Mouse (Mus musculus): ENCODE measurements at regions not wholly inside any gene's neighbourhood (a gene's known extent, or its start where the extent isn't known, plus 50 kb on each side); places are given as distances from the start of the nearest gene placed in this dataset.

DNA sequence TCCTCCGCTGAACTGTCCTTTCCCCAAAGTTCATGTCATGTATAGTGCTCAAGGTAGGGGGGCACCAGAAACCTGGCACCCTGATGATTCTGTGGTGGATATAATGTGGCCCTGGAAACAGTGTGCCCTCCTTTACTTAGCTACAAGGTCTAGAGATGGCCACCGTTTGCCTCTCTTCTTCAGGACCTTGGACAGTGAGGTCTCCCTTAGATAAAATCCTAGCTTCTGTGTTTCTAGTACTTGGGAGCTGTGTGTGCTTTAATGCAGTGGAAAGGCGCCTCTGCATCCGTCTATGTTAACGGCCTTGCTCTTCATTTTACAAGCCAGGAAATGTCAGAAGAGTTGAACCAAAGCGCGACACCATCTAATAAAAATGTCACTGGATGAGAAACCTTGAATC lies 250.6 kb downstream of the Ptpru start:
- no peak overlapping the region for H3K27ac ChIP-seq (ENCODE audit: insufficient read depth, low read depth)
- no peak for DNase-seq (ENCODE audit: extremely low read depth)
- in situ Hi-C loops (cut with MboI; ENCODE audit: low pct_ligation_motif_present, low pct_unique_long_range_greater_than_20kb, low sequenced_read_pairs) (no loop called here), dilution Hi-C loops (cut with MboI; ENCODE audit: extremely low pct_ligation_motif_present, extremely low pct_unique_long_range_greater_than_20kb, low sequenced_read_pairs) (no loop called here)
- H3K9me3 ChIP-seq (replicated peaks; ENCODE audit: low read length) = no peaks in the 10 kb centered on the region
- no peak overlapping the region for H3K4me3 ChIP-seq (replicated peaks in 1 of 3; ENCODE audit: low read depth in 2 of 3, low read length in 2 of 3, poor library complexity in 1 of 3)
- H3K4me2 ChIP-seq (ENCODE audit: insufficient read depth, low read depth, poor library complexity, severe bottlenecking) = no peak overlapping the region
- no peak for TF ChIP-seq MEF2A (IDR thresholded peaks at IDR 0.05; ENCODE audit: borderline replicate concordance, low read depth, low read length)
- no peak for TF ChIP-seq UBTF (IDR thresholded peaks at IDR 0.05; ENCODE audit: low read depth, low read length)
- TF ChIP-seq E2F4 (IDR thresholded peaks at IDR 0.05; ENCODE audit: insufficient replicate concordance, low read depth, low read length) = no peak
- TF ChIP-seq MYC (IDR thresholded peaks at IDR 0.05; ENCODE audit: low read depth, low read length) = no peak
- no peak for TF ChIP-seq MAZ (IDR thresholded peaks at IDR 0.05; ENCODE audit: low read depth, low read length)
- TF ChIP-seq MXI1 (IDR thresholded peaks at IDR 0.05; ENCODE audit: low read depth, low read length) = no peak
- no peak for TF ChIP-seq ZMIZ1 (IDR thresholded peaks at IDR 0.05; ENCODE audit: low read depth, low read length)
- no peak for TF ChIP-seq KAT2A (IDR thresholded peaks at IDR 0.05; ENCODE audit: insufficient replicate concordance, low read length)
- H3K36me3 ChIP-seq (replicated peaks in 1 of 2; ENCODE audit: control insufficient read depth in 1 of 2, insufficient read depth in 1 of 2, low read length in 1 of 2) = no peaks in the 10 kb centered on the region
- H3K9ac ChIP-seq (ENCODE audit: insufficient read depth, low read depth) = no peak overlapping the region
- peaks cover 59% of the 10 kb centered on the region for H3K27me3 ChIP-seq (replicated peaks)
- H3K79me2 ChIP-seq (replicated peaks; ENCODE audit: control insufficient read depth, extremely low read depth, insufficient read depth, poor library complexity, severe bottlenecking) = no peaks in the 10 kb centered on the region
- peaks cover 7 to 10% of the 10 kb centered on the region in 2 experiments for H3K4me1 ChIP-seq (ENCODE audit: control insufficient read depth in 1 of 2, insufficient read depth in 2 of 2)

DNA sequence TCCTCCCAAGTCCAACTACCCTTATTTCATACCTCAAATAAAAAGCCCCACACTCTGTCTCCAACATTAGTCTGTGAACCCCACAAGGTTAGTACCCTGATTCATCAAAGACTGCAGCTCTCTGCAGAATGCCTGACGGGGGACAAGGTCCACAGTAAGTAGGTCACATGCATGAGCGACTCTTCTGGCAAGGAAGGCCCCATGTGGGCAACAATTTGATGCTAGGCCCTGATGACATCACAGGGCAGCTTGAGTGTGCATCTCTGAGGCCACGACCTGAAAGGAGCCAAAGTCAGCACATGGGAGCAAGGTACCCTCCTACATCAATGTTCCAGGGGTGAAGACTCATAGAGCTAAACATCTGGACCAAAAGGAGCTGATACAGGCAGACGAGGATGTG lies 248.0 kb downstream of the Ptpru start:
- in situ Hi-C loops (cut with MboI; ENCODE audit: low pct_ligation_motif_present, low pct_unique_long_range_greater_than_20kb, low sequenced_read_pairs) (no loop called here), dilution Hi-C loops (cut with MboI; ENCODE audit: extremely low pct_ligation_motif_present, extremely low pct_unique_long_range_greater_than_20kb, low sequenced_read_pairs) (no loop called here)
- no peak for DNase-seq (ENCODE audit: extremely low read depth)
- H3K9ac ChIP-seq (ENCODE audit: insufficient read depth, low read depth) = no peak overlapping the region
- peaks cover 5% of the 10 kb centered on the region for H3K9me3 ChIP-seq (replicated peaks; ENCODE audit: low read length)
- H3K4me3 ChIP-seq (replicated peaks in 1 of 3; ENCODE audit: low read depth in 2 of 3, low read length in 2 of 3, poor library complexity in 1 of 3) = no peak overlapping the region
- no peaks in the 10 kb centered on the region for H3K36me3 ChIP-seq (replicated peaks in 1 of 2; ENCODE audit: control insufficient read depth in 1 of 2, insufficient read depth in 1 of 2, low read length in 1 of 2)
- peaks cover 7 to 10% of the 10 kb centered on the region in 2 experiments for H3K4me1 ChIP-seq (ENCODE audit: control insufficient read depth in 1 of 2, insufficient read depth in 2 of 2)
- no peak overlapping the region for H3K27ac ChIP-seq (ENCODE audit: insufficient read depth, low read depth)
- TF ChIP-seq PAX5 (IDR thresholded peaks at IDR 0.05; ENCODE audit: low read length) (no peak), ELF1 (IDR thresholded peaks at IDR 0.05; ENCODE audit: low read depth, low read length) (no peak), MAFK (IDR thresholded peaks at IDR 0.05; ENCODE audit: insufficient replicate concordance, low read length) (no peak), CHD2 (IDR thresholded peaks at IDR 0.05; ENCODE audit: low read length) (no peak), MAX (IDR thresholded peaks at IDR 0.05; ENCODE audit: low read length) (no peak), POLR2A (IDR thresholded peaks at IDR 0.05; ENCODE audit: low read depth, low read length) (no peak)
- H3K27me3 ChIP-seq (replicated peaks) = peaks cover 43% of the 10 kb centered on the region
- H3K4me2 ChIP-seq (ENCODE audit: insufficient read depth, low read depth, poor library complexity, severe bottlenecking) = no peak overlapping the region
- no peaks in the 10 kb centered on the region for H3K79me2 ChIP-seq (replicated peaks; ENCODE audit: control insufficient read depth, extremely low read depth, insufficient read depth, poor library complexity, severe bottlenecking)

DNA sequence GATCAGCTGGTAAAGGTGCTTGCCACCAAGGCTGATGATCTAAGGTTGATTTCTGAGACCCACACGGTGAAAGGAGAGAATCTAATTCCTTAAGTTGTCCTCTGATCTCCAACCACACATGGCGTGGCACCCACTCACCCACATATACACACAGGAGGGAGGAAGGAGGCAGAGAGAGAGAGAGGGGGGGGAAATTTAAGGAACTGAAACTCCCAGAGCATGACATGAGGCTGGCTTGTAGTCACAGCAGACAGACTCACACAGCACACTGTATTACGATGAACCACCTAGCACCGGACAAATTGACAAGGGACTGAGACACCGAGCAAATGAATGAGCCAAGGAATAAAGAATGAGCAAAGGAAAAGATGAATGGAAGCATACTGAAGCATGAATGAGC lies 246.6 kb downstream of the Ptpru start:
- dilution Hi-C loops (cut with MboI; ENCODE audit: extremely low pct_ligation_motif_present, extremely low pct_unique_long_range_greater_than_20kb, low sequenced_read_pairs) = no loop called here
- peak; percentile 38 for DNase-seq (ENCODE audit: extremely low read depth)
- Histone ChIP-seq H3K27ac (ENCODE audit: insufficient read depth, low read depth) (no peak overlapping the region), H3K79me2 (replicated peaks; ENCODE audit: control insufficient read depth, extremely low read depth, insufficient read depth, poor library complexity, severe bottlenecking) (no peaks in the 10 kb centered on the region), H3K4me1 (ENCODE audit: control insufficient read depth in 1 of 2, insufficient read depth in 2 of 2) (peaks cover 7 to 10% of the 10 kb centered on the region in 2 experiments), H3K9me3 (replicated peaks; ENCODE audit: low read length) (peaks cover 5% of the 10 kb centered on the region), H3K36me3 (replicated peaks in 1 of 2; ENCODE audit: control insufficient read depth in 1 of 2, insufficient read depth in 1 of 2, low read length in 1 of 2) (no peaks in the 10 kb centered on the region), H3K27me3 (replicated peaks) (peaks cover 43% of the 10 kb centered on the region), H3K4me2 (ENCODE audit: insufficient read depth, low read depth, poor library complexity, severe bottlenecking) (no peak overlapping the region), H3K9ac (ENCODE audit: insufficient read depth, low read depth) (no peak overlapping the region), H3K4me3 (replicated peaks in 1 of 3; ENCODE audit: low read depth in 2 of 3, low read length in 2 of 3, poor library complexity in 1 of 3) (no peak overlapping the region)
- TF ChIP-seq ETS1 (conservative IDR thresholded peaks at IDR 0.05; ENCODE audit: low read depth, low read length) (no peak), BHLHE40 (IDR thresholded peaks at IDR 0.05; ENCODE audit: low read depth, low read length) (0 out of 2 replicates have a peak, but pooled peaks have one; percentile 36), MAX (IDR thresholded peaks at IDR 0.05; ENCODE audit: low read length) (peak; percentile 88), EP300 (IDR thresholded peaks at IDR 0.05; ENCODE audit: low read length) (peak; percentile 89), JUND (conservative IDR thresholded peaks at IDR 0.05; ENCODE audit: low read depth, low read length) (peak; percentile 30; the same call in 1 of the 2 replicates), GABPA (IDR thresholded peaks at IDR 0.05; ENCODE audit: insufficient replicate concordance, low read depth, low read length) (no peak), SIN3A (IDR thresholded peaks at IDR 0.05; ENCODE audit: low read length) (0 out of 2 replicates have a peak, but pooled peaks have one; percentile 32), USF1 (IDR thresholded peaks at IDR 0.05; ENCODE audit: low read depth, low read length) (no peak), MAFK (IDR thresholded peaks at IDR 0.05; ENCODE audit: insufficient replicate concordance, low read length) (no peak), POLR2A (IDR thresholded peaks at IDR 0.05; ENCODE audit: low read depth, low read length) (no peak), RCOR1 (conservative IDR thresholded peaks at IDR 0.05; ENCODE audit: low read depth, low read length) (peak; percentile 52; the same call in 1 of the 2 replicates), NELFE (IDR thresholded peaks at IDR 0.05; ENCODE audit: low read depth, low read length) (no peak), IRF4 (IDR thresholded peaks at IDR 0.05; ENCODE audit: low read depth, low read length) (peak; percentile 95), E2F4 (IDR thresholded peaks at IDR 0.05; ENCODE audit: insufficient replicate concordance, low read depth, low read length) (no peak), TBP (conservative IDR thresholded peaks at IDR 0.05; ENCODE audit: low read depth, low read length) (no peak), MYC (IDR thresholded peaks at IDR 0.05; ENCODE audit: low read depth, low read length) (peak; percentile 90), MXI1 (IDR thresholded peaks at IDR 0.05; ENCODE audit: low read depth, low read length) (0 out of 2 replicates have a peak, but pooled peaks have one; percentile 29)
- in situ Hi-C loops (cut with MboI; ENCODE audit: low pct_ligation_motif_present, low pct_unique_long_range_greater_than_20kb, low sequenced_read_pairs) = no loop called here

Data from CH12.LX (cell line).